Mouse (Mus musculus) adrenal gland, adult 2 months (tissue): ENCODE measurements around the gene Gm20388. TPM values are rescaled to one million over a fixed set of nuclear protein-coding genes. Genes with fewer than 3 reads are reported as not detected.
A peak's percentile ranks its signal among the peaks of the same experiment; 100 is the strongest.

ENCODE experiments used
- DNase-seq: peaks from one replicate; pipeline ENCODE4 v3.0.0; 2021
- polyA plus RNA-seq: library from polyadenylated mRNA; depleted of rRNA; stranded (reverse); fragments of >200 nt; gene quantifications from 2 replicates; pipeline ENCODE4 v1.2.3, GENCODE M21; 2012
- total RNA-seq, 2 experiments: library from RNA; stranded (reverse); gene quantifications; 2 replicates each; pipeline ENCODE4 v1.2.3; 2021

Gene Gm20388
- total and polyA plus RNA-seq, 3 experiments, result 5.9 to 50.1 (median 9.9) TPM

DNA sequence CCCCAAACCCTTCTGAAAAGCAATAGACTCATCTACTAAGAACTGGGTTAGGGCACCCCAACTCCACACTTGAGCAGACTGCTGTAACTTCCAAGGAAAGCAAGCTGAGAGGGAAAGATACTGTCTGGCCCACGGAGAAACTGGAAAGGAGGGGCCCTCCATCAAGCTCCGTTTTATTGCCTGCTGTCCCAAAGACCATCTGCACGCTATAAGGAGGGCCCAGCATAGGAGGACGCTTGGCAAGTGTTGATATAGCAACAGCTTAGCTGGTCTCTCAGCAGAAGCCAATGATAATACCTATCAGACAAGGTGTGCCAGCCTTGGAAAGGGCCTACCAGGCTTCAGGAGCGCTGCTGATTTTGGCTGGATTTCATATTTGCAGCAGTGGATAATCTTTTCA, 3940.9 kb downstream of the Gm20388 start:
- no peak for DNase-seq

DNA sequence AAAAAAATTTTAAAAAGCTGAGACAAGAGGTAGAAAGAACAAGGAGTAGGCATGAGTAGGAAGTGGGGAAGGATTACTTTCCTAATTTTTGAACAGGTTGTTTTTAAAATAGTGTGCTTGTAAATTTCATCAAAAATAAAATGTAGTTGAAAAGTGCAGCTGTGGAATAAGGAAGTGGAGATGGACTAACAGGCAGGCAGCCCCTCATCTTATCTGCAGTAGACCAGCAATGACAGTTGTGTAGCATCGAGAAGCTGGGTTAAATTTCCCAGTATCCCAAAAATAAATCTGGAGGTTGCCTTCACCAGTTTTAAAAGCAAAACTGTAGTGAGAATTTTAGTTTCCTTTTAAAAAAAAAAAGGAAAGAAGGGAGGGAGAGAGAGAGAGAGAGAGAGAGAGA, 3943.6 kb downstream of the Gm20388 start:
- no peak for DNase-seq

DNA sequence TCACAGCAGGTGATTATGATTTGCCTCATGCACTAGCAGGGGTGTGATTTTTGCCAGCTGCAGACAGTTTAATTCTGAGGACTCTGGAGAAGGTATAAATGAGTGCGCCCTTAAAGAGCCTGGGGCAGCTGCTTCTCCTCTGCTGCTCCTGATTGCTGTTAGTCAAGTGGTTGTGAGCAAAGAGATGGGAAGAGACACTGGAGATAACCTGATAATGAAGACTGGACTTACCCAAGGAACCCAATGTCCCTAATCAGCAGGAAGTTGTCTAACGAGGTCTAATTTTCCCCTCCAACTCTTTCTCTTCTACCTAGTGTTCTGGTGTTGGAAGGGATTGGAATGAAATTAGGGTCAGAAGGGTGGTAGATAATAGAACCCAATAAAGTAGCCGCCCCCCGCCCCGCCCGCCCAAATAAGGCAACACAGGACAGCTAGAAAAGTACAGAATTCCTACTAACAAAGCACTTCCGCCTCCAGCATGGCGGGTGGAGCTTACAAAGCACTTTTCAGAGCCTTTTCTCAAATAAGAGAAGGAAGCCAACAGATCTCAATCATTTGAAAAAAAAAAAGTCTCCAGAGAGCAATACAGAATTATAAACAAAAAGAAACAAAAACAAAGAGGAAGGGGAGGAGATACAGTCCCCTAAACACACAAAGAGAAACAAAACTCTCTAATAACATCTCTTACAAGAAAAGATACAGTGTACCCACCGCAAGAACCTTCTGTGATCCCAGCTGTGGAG, 3944.3 kb downstream of the Gm20388 start:
- no peak for DNase-seq

DNA sequence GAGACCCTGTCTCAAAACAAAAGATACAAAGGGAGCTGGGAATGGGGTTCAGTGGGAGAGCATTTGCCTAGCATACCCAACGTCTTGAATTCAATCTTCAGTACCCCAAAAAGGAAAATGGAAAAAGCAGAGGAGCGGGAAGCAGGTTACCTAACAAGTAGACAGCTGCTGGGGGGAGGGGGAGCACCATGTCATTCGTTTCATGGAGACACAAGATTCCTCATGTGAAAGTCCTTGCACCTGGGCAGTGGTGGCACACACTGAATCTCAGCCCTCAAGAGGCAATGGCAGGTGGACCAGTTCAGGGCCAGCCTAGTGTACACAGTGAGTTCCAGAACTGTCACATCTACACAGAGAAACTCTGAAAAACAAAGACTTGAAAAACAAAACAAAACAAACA, 3946.7 kb downstream of the Gm20388 start:
- DNase-seq, result no peak

DNA sequence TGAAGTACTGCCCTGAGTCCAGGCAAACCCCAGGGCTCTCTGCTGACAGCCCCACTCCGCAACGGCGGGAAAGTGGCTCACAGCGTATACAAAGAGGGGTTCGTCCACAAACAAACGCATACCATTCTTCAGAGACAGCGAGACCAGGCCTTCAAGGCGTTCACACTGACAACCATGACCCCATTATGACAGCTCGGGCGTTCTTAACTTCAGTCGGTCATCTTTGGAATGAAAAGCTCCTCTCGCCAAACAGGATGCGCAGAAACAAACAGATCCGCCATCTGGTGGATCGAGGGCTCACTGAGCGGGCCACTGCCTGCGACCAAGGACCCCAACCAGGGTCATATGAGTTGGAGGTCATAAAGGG, 3947.9 kb downstream of the Gm20388 start:
- DNase-seq, result no peak

DNA sequence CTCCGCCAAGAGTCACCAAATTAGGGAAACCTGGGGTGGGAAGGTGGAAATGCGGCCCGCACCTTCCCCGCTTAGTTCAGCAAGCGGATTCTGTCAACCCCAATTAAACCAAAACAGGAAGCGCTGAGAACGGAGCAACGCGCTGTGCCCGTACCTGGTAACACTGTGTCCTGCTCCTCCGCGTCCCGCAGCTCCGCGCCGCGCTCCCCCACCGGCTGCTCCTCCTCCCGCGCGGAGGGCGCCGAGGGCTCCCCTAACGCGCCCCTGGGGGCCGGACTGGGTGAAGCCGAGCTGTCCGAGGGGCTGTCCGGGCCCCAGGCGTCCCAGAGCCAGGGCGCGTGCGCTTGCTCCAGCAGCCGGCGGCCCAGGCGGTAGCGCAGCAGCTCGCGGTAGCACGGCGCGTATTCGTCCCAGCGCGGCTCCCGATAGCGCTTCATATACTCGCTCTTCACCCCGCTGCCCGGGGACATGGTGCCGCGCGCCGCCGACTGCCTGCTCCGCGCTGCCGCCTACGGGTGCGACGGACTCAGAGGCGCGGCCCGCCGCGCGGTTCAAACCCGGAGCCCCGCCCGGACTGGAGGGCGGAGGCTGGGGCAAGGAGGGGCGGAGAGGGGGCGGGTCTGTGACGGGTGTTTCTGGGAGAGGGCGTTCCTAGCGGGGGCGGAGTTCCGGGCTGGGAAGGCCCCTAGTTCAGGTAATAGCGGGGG, 3948.5 kb downstream of the Gm20388 start:
- peak; percentile 96 for DNase-seq

DNA sequence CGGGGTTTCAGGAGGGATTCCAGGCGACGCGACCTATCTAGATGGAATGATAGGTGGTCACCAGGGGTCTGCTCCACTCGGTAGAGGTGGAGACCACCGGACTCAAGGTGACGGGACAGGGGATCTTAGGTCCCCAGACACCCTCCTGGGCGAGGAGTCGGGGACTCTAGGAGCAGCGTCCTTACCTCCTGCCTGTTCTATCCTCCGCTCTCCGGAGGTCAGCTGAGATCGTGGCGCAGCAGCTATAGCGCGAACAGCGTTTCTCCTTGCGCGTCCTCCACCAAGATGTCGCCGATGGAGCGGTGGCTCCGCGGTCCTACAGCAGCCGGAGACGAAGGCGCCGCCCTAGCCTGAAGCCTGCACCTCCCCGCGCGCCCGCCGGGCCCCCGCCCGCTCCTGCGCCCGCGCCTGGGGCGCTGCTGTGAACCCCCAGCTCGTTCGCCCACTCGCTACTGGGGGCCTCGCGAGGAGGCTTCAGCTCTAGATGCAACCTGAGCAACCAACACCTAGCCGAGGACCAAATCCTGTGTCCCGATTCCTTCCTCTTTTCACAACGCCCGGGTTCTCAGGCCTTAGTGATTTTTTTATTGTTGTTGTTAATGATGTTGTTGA, 3949.1 kb downstream of the Gm20388 start, which contains the start of gene Ccsap:
Gene Ccsap, minus strand, starts transcription at position 562 of the 612 bp plus-strand sequence.
- peak; percentile 68 for DNase-seq

DNA sequence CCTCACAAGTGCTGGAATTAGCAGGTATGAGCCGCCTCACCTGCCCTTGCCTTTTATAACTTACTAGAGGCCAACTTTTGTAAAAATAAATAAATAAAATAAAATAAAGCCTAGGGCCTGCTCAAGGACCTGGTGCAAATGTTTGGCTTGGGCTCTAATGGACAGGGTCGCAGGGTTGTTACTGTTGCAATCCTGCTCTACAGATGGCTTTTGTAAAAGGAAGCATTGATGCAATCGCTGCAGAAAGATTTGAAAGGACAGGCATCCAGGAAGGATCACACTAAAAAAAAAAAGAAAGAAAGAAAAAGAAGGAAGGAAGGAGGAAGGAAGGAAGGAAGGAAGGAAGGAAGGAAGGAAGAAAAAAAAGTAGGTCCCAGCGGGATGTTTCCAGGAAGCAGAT, 3949.7 kb downstream of the Gm20388 start:
- DNase-seq, result no peak

DNA sequence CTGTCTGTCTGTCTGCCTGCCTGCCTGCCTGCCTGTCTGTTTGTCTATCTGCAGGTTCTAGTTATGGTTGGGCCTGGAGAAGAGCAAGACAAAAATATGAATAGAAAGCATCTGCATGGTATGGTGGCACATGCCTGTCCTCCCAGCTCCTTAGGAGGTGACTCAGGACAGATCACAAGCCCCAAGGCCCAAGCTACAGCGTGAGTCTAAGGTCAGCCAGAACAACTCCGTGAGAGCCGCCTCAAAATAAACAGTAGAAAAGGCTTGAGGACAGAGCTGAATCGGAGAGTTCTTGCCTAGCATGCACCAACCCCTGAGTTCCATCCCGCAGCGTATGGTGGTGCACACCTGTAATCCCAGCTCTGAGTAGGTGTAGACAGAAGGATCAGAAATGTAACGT, 3955.1 kb downstream of the Gm20388 start:
- DNase-seq, result peak; percentile 63

DNA sequence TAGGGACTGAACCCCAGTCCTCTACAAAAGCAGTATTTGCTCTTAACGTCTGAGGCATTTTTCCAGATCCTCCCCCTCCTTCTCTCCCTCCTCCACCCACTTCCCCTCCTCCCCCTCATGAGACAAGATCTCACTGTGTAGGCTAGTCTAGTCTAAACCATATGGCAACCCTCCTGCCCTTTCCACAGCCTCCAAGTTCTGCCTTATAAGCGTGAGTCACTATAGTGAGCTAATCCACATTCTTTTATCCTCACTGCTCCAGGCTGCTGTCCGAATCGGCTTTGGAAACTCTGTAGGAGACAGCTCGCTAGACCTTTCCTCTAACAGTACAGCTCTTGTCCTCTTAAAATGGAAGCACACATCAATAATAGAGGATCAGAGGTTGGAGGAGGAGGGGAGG, 3956.3 kb downstream of the Gm20388 start:
- peak; percentile 33 for DNase-seq

DNA sequence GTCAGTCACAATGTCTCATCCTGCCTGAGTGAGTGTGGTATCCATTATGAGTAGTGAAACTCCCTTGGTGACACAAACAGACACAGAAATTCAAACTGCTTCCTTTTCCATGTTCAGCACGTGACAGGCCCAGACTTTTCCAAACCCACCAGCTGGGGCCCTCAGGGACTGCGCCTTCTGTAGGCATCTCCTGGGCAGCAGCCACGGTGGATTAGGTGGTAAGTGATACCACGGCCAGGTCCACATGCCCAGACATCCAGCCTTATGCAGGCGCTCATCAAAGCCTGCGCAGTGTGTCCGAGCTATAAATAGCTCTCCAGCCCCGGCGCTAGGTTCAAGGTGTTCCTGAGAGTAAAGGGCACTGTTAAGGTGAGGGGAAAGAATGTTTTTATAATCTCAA, 3961.4 kb downstream of the Gm20388 start:
- DNase-seq, result no peak

DNA sequence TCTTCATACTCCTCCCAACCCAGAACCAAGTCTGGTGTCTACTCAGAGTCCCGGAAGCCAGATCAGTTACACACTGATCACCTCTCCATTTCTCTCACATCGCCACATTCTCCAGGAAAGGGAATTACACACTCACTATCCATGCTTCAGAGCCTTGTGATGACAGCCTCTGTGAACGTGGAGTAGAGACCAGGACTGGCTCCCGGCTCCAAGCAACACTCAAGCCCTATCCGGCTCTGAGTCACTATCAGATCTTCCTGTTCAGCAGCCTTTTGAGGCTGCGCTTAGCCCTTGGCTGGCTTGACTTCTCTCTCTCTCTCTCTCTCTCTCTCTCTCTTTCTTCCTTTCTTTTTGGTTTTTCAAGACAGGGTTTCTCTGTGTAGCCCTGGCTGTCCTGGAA, 3962.7 kb downstream of the Gm20388 start:
- DNase-seq, result no peak

DNA sequence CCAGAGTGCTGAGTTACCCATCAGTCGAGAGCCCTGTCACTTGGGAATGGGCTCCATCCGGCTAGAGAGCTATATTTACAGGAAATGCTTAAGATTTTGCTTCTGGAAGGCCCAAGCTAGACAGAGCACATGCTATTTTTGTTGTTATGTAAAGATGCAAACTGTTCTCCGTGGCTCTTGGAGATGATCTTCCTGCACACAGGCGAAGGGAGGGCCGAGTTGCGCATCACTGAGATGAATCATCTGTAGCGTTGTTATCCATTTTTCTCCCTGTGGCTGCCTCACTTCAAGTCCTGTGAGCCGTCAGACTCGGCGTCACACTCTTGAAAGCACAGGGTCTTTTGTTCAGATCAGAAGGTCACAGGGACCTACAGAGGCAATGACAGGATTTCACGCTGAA, 3963.7 kb downstream of the Gm20388 start:
- DNase-seq, result no peak

DNA sequence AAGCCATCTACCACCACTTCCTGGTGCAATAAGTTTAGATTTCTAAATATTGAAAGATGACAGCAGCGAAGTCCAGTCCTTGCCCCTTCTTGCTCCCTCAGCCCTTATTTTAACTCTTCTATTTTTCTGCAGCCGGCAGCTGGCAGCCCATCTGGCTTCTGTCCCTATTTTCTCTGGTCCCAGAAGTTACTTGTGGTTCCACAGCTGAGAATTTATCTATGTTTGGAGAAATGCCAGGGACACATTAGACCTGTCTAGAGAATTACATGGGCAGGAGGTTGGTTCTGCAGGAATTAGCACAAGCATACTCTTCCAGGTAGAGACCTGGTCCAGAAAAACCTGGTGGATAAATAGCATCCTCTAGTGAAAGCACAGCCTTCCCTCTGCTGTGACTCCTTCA, 3967.2 kb downstream of the Gm20388 start:
- no peak for DNase-seq

DNA sequence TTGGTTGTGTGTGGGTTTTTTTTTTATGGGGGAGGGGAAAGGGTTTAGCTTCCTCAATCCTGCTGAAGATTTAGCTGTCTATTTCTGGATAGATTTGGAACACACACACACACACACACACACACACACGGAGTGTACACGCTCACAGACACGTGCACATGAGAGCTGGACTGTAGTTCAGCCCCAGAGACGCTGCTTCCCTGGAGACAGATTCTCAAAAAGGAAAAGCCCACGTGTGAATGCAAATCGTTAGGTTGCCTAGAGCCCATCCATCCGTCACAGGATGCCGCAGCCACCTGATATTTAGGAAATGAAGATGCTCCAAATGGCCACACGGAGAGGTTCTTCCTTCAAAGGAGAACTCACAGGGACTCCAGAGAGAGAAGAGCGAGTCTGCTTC, 3969.6 kb downstream of the Gm20388 start:
- no peak for DNase-seq

DNA sequence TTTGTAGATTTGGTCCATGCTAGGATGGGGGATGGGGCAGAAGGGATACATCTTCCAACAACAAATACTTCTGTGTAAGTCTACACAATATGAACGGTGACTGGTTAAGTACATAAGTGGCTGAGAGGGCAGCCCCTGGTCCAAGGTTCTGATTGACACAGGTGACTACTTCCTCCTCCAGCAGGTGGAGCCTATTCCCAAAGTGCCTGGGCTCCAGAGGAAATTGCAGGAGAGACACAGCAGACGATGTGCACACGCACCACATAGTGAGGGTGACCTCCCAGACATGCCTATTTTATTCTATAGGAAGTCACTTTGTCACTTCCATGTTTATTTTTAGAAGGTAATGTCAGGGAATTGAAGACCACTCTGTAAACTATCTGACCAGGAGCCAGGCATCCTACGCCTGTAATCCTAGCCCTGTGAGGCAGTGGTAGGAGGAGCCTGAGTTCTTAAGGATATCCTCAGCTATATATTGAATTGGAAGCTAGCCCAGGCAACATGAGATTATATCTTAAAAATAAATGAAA, 3970.2 kb downstream of the Gm20388 start:
- no peak for DNase-seq

DNA sequence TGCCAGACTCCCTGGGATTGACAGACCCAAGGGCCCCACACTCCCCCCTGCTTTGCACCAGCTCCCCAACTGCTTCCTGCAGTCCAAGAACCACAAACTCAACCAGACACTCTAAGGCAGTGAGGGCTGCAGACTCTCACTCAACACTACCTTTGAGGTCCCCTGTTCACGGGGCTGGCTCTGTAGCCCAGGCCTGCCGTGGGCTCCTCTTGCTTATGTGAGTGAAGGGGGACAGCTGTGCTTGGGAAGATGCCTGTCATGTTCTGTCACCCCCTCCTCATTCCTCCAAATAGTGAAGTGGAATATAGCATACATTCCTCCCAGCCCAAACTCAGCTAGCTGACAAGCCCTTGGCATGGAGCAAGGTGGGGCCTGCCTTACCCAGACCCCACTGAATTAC, 3971.8 kb downstream of the Gm20388 start:
- DNase-seq, result no peak

DNA sequence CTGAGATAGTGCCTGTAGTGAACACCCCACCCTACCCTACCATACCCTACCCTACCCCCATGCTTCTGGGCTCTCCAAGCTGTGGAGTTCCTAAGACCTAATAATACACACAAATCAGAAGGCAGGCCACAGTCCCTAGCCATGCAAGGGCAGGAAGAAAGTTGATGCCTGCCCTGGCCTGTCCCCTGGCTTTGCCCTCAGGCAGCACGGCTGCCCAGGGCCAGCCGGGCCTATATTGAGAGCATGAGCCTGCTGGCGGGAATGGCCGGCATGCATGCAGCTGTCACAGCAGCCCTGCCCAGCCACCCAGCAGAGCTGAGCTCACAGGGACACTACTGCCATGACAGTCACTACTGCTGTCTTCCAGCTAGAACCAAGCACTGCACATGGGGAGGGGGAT, 3972.5 kb downstream of the Gm20388 start:
- no peak for DNase-seq

DNA sequence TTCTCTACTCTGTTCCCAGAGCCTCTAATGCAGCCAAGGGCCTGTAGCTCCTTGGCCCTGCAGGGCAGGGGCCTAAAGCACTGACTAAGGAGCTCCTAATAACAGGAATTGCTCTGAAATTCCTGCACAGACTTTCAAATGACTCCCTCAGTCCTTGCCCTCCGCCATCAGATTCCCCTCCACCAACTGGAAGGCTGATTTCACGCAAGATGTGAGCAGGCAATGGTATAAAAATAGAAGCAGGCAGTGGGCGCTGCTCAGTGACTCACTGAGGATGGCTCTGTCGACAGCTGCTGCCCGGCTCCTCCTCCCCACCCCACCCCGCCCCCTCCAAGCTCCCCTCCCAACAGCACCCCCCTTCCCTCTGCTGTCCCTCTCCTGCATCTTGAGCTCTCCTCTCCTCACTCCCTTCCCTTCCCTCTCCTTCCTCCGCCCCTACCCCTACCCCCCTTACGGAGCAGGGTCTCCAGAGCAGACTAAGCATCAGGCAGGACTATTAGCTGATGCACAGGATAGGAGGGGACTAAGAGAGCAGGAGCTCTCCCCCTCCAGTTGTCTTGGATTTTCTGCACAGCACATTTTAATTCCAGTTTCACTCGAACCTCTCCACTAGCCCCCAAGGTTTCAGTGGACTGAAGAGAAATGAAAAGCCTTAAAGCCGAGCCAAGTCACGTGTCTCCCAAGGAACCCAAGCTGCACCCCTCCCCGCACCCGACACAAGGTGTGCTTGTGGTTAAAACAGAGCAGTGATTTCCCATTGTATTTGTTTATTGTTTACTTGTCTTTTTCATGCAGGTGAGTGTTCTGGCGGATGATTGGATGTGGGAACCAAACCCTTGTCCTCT, 3974.3 kb downstream of the Gm20388 start:
- DNase-seq, result peak; percentile 24

DNA sequence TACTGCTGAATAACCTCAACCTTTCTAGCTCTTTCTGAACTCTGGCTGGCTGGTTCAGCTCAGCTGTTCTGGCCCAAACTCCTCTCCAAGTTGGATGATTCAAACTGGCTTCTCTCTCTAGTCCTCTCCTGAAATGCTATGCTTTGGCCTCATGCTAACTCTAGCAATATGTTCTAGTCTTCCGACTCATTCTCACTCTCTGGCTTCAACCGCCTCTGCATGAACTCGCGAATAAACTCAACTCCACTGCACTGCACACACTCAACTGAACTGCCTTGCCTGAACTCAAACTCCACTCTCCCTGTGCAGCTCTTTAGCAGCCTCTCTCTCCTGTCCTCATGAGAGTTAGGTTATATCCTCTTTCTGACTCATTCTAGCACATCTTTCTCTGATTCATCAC, 3976.5 kb downstream of the Gm20388 start:
- no peak for DNase-seq

DNA sequence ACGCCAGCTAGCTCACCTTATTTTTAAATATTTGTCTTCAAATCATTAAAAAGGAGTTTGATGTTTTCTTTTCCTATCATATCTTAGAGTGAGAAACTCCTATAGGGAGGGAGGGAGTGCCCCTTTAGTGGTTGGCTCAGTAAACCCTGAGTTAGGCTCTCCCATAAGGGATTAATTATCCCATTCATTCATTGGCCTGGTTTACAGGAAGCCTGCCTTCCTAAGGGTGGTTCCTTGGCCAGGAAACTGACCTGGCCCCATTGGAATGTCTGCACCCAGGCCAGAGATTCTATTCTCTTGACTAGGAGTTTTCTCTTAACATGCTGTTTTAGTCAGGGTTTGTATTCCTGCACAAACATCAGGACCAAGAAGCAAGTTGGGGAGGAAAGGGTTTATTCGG, 3977.3 kb downstream of the Gm20388 start:
- no peak for DNase-seq

DNA sequence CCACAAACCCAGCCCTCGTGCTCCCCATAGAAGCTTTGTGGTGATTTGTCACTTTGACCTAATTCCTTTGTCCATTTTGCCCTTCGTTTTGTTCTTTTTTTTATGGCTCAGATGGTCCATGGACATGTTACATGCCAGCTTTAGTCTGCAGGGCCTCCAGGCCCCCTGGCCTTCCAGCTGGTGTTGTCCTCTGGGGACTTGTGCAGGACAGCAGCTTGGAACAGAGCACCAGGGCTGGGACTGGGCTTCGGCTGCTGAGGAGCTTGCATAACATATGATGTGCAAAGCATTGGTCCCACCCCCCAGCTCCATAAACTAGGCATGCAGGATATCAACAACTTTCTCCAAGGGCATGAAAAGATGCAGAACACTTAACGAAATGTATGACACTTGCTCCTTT, 3979.2 kb downstream of the Gm20388 start:
- DNase-seq, result no peak
